Mouse (Mus musculus) testis, adult 2 months (tissue): ENCODE data around the gene 1700020L24Rik. TPM values are rescaled to one million over a fixed set of nuclear protein-coding genes. Genes with fewer than 3 reads are reported as not detected.

Experiments used
- H3K27ac ChIP-seq: fragments of 200-500 bp; 2 replicates; pipeline ENCODE4 v1.5.1; 2012; ENCODE audit warnings: low read depth, low read length; ENCODE audit not compliant: control insufficient read depth, insufficient read depth
- H3K27me3 ChIP-seq: fragments of 200-500 bp; 2 replicates; pipeline ENCODE4 v1.6.1; 2012; ENCODE audit warnings: mild to moderate bottlenecking, low read length, moderate library complexity; ENCODE audit not compliant: control insufficient read depth, insufficient read depth
- H3K36me3 ChIP-seq: fragments of 200-500 bp; 2 replicates; pipeline ENCODE4 v1.6.1; 2012; ENCODE audit warnings: mild to moderate bottlenecking, low read length; ENCODE audit not compliant: control insufficient read depth, insufficient read depth
- H3K4me1 ChIP-seq: fragments of 200-500 bp; 2 replicates; pipeline ENCODE4 v1.6.1; 2012; ENCODE audit warnings: low read length; ENCODE audit not compliant: control insufficient read depth, insufficient read depth
- H3K4me3 ChIP-seq: fragments of 200-500 bp; 2 replicates; pipeline ENCODE4 v1.5.1; 2012; ENCODE audit warnings: low read depth, mild to moderate bottlenecking, low read length, moderate library complexity, mixed read lengths; ENCODE audit not compliant: control insufficient read depth
- CTCF ChIP-seq: fragments of 200-500 bp; IDR thresholded peaks from 2 replicates; pipeline ENCODE4 v1.5.1; 2012; ENCODE audit warnings: low read depth, mild to moderate bottlenecking, inconsistent platforms, low read length, moderate library complexity; ENCODE audit not compliant: control insufficient read depth, insufficient read depth, insufficient replicate concordance
- POLR2A ChIP-seq: fragments of 200-500 bp; IDR thresholded peaks from 2 replicates; pipeline ENCODE4 v1.6.1; 2012; ENCODE audit warnings: low read depth, mild to moderate bottlenecking, inconsistent platforms, low read length, moderate library complexity; ENCODE audit not compliant: control insufficient read depth
- polyA plus RNA-seq: library from polyadenylated mRNA; depleted of rRNA; stranded (reverse); fragments of >200 nt; gene quantifications from 2 replicates; pipeline ENCODE4 v1.2.3, GENCODE M21; 2012; rRNA removed

Gene 1700020L24Rik
- 256 and 289 TPM in 2 replicates for polyA plus RNA-seq

DNA sequence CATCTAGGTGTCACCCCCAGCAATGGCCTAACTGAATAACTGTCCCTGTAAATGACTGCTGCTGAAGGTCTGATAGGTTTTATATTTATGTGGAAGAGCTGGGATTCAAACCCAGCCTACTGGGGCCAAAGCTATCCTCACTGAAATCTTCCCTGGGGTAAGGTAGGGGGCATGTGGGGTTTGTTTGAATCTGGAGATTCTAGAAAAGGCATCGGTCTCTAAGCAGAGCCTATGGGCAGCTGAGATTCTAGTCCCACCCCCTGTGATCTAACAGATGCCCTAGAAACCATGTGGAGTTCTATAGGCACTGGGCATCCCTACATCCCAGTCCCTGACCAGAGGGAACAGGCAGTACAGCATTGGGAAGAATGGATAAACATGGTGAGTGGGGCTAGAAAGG is at the start of gene 1700020L24Rik:
1700020L24Rik (plus strand) TSS at position 301 of the 400 bp plus-strand sequence.
- no peak for TF ChIP-seq CTCF
- TF ChIP-seq POLR2A: no peak; the same call in 1 of the 2 replicates
- Histone ChIP-seq H3K4me3 (peak within 1 kb of the TSS; percentile 83), H3K36me3 (no peaks in the 10 kb centered on the region), H3K4me1 (peaks cover 9% of the 10 kb centered on the region), H3K27ac (no peak within 1 kb of the TSS), H3K27me3 (no peaks in the 10 kb centered on the region)

DNA sequence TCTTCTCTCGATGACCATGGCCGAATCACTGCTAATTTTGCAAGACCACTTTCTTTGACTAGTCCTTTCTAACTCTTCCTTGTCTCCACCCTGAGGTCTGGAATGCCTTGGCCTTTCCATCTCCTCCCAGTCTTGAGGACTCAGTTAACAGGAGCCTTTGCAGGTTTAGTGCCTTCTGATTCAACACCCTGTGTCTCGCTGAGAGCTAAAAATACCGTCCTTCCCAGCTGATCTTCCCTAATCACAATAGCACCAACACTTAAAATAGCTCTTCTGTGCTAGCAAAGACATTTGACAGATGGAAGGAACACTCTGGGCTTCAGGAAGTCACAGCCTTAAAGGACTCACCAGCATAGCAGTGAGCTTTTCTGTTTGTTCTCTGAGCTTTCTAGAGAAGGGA is 44.4 kb upstream of the 1700020L24Rik start:
- H3K4me3 ChIP-seq: no peak overlapping the region
- H3K27me3 ChIP-seq: no peaks in the 10 kb centered on the region
- H3K27ac ChIP-seq: no peak overlapping the region
- peaks cover 5% of the 10 kb centered on the region for H3K36me3 ChIP-seq
- H3K4me1 ChIP-seq: no peaks in the 10 kb centered on the region
- no peak for TF ChIP-seq POLR2A
- no peak for TF ChIP-seq CTCF

DNA sequence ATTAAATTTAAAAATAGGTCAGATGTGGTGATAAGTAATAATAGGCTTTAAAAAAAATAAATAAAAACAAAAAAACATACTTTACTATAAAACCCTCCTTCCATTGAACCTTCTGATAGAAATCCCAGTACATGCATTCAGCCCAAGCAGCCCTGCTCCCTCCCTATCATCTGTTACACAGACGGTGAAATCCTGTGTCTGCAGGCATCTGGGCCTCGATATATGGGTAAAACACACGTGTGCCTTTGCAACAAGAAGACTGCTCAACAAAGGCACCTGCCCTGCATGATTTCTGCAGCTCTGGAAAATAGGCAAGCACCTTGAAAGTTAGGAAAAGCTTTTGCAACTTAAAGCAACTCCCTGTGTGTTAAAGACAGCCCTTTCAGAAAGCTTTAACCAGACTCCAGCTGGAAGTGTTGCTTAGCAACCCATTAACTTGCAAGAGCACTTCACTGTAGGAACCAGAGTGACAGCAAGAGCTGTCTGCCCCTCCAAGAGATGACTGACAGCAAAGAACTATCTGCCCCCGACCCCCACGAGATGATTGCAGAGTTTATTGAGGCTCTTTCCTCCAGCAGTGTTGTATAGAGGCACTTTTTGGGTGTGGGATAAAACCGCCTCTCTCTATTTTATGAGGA is 42.6 kb upstream of the 1700020L24Rik start:
- Histone ChIP-seq H3K36me3 (peaks cover 7% of the 10 kb centered on the region), H3K4me3 (no peak overlapping the region), H3K4me1 (no peaks in the 10 kb centered on the region), H3K27me3 (no peaks in the 10 kb centered on the region), H3K27ac (no peak overlapping the region)
- TF ChIP-seq CTCF (no peak), POLR2A (no peak)

- H3K27me3 ChIP-seq: no peaks in the 10 kb centered on the region
- H3K27ac ChIP-seq: no peak overlapping the region
- H3K4me1 ChIP-seq: no peaks in the 10 kb centered on the region
- TF ChIP-seq POLR2A (no peak), CTCF (no peak)
- H3K36me3 ChIP-seq: peaks cover 7% of the 10 kb centered on the region
- H3K4me3 ChIP-seq: no peak overlapping the region
Measured at GRCm38 (mm10) chr11:83397626-83398025, 39.9 kb upstream of the 1700020L24Rik start.

- Histone ChIP-seq H3K27me3 (no peaks in the 10 kb centered on the region), H3K36me3 (peaks cover 3% of the 10 kb centered on the region; the same call in 1 of the 2 replicates), H3K27ac (no peak overlapping the region), H3K4me1 (no peaks in the 10 kb centered on the region), H3K4me3 (no peak overlapping the region)
- no peak for TF ChIP-seq POLR2A
- no peak for TF ChIP-seq CTCF
Measured at GRCm38 (mm10) chr11:83398724-83399123, 38.8 kb upstream of the 1700020L24Rik start.

GRCm38 (mm10) chr11:83403787-83404186 is 33.7 kb upstream of the 1700020L24Rik start:
- H3K4me1 ChIP-seq: no peaks in the 10 kb centered on the region
- no peak overlapping the region for H3K4me3 ChIP-seq
- TF ChIP-seq CTCF: no peak
- no peak overlapping the region for H3K27ac ChIP-seq
- H3K27me3 ChIP-seq: no peaks in the 10 kb centered on the region
- H3K36me3 ChIP-seq: no peaks in the 10 kb centered on the region

DNA sequence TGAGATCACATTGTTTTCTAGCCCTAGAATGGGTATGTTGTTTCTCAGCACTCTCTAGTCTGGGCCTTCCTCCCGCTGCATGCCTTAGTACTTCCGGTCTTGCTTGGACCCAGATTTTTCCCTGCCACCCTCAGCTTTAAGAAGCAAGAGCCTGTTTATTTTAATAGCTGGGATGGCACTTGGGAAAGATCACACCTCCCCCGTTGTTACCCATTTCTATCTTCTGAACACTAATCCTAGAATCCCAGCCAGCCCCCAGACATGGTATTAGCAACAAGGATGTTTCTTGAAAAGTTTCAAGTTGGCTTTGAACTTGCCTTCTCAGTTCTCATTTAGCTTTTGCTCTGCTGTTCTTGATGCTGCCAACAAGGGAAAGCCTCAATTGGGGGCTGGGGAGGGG is 31.1 kb upstream of the 1700020L24Rik start:
- Histone ChIP-seq H3K4me1 (peaks cover 6% of the 10 kb centered on the region), H3K4me3 (no peak overlapping the region), H3K36me3 (no peaks in the 10 kb centered on the region), H3K27ac (no peak overlapping the region), H3K27me3 (no peaks in the 10 kb centered on the region)
- no peak for TF ChIP-seq POLR2A
- no peak for TF ChIP-seq CTCF
